Mouse (Mus musculus) stomach, postnatal 0 days (tissue): ENCODE data around the gene Slco2a1. TPM values are rescaled to one million over a fixed set of nuclear protein-coding genes. Genes with fewer than 3 reads are reported as not detected.

Experiments
- ATAC-seq: fragments of 200-750 bp; cut with Nextera tagmentation; 2 replicates; pipeline ENCODE4 v1.8.0; 2017; ENCODE audit not compliant: low FRiP score, low TSS enrichment
- DNase-seq: peaks from one replicate; pipeline ENCODE4 v3.0.0-alpha.2; 2016; ENCODE audit warnings: low spot score
- H3K27ac ChIP-seq: fragments of 300-500 bp; sonication (generic); replicated peaks from 2 replicates; pipeline ENCODE4 v1.5.1; 2014; ENCODE audit warnings: mild to moderate bottlenecking, control low read depth
- H3K27me3 ChIP-seq: fragments of 300-500 bp; sonication (generic); 2 replicates; pipeline ENCODE4 v1.6.1; 2014; ENCODE audit warnings: low read length; ENCODE audit not compliant: control insufficient read depth, insufficient read depth
- H3K36me3 ChIP-seq: fragments of 300-500 bp; sonication (generic); 2 replicates; pipeline ENCODE4 v1.6.1; 2014; ENCODE audit warnings: low read length, mixed read lengths; ENCODE audit not compliant: control insufficient read depth, insufficient read depth
- H3K4me1 ChIP-seq: fragments of 300-500 bp; sonication (generic); replicated peaks from 2 replicates; pipeline ENCODE4 v1.6.1; 2014; ENCODE audit warnings: antibody characterized with exemption; ENCODE audit not compliant: control insufficient read depth, insufficient read depth
- H3K4me2 ChIP-seq: fragments of 300-500 bp; sonication (generic); replicated peaks from 2 replicates; pipeline ENCODE4 v1.6.1; 2014; ENCODE audit warnings: low read depth, mild to moderate bottlenecking, control low read depth, moderate library complexity
- H3K4me3 ChIP-seq: fragments of 300-500 bp; sonication (generic); 2 replicates; pipeline ENCODE4 v1.5.1; 2014; ENCODE audit warnings: low read depth, low read length, control low read depth
- H3K9ac ChIP-seq: fragments of 300-500 bp; sonication (generic); 2 replicates; pipeline ENCODE4 v1.6.1; 2014; ENCODE audit warnings: mild to moderate bottlenecking, low read length, control low read depth, mixed read lengths
- H3K9me3 ChIP-seq: fragments of 300-500 bp; sonication (generic); 2 replicates; pipeline ENCODE4 v1.6.1; 2016; ENCODE audit warnings: low read length; ENCODE audit not compliant: control insufficient read depth
- CTCF ChIP-seq: IDR thresholded peaks from 2 replicates; pipeline ENCODE4 v1.5.1; 2016; ENCODE audit warnings: antibody characterized with exemption, low read depth, mild to moderate bottlenecking, moderate library complexity
- EP300 ChIP-seq: optimal IDR thresholded peaks from 2 replicates; pipeline ENCODE3; 2016; ENCODE audit warnings: antibody characterized with exemption
- WGBS: fragments of 180-500 bp; shearing (Covaris S2); extraction: QIAGEN DNeasy Blood & Tissue Kit; methylation state at CpG from one replicate; pipeline ENCODE4 v1.1.7; 2014; 5-methylcytosine and 5-hydroxymethylcytosine counted together
- polyA plus RNA-seq: library from polyadenylated mRNA; unstranded; fragments of >200 nt; fragmentation: Nextera tagmentation; extraction: Ambion mirVana; gene quantifications from 2 replicates; pipeline ENCODE4 v1.2.1, GENCODE M21; 2015

Gene Slco2a1
- 22.1 and 22.3 TPM in 2 replicates for polyA plus RNA-seq

DNA sequence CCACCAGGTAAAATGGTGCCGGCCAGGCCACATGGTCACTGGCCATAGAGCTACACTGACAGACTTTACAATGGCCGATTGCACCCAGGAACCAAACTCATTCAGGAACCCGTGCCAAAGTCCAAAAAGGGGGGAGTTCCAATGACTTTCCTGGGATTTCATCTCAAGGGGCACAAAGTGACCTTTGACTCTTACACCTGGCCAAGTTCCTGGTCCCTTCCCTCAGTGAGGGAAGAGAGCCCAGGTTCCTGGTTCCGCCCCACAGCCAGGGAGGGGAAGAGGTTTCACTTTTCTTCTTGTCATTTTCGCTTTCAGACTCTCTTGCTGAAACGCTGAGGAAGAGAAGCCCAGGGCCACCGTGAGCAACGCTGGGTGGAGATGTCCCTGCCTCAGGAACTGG, at the start of gene Slco2a1:
Gene Slco2a1 (plus strand): TSS at position 251 of the 400 bp plus-strand sequence.
- Histone ChIP-seq H3K27ac (no peak within 1 kb of the TSS), H3K4me1 (no peaks in the 10 kb centered on the region), H3K4me2 (no peak within 1 kb of the TSS), H3K27me3 (no peaks in the 10 kb centered on the region), H3K4me3 (no peak within 1 kb of the TSS), H3K9ac (no peak within 1 kb of the TSS), H3K9me3 (no peaks in the 10 kb centered on the region), H3K36me3 (no peaks in the 10 kb centered on the region)
- peak; percentile 50 for DNase-seq
- peak; percentile 54 for ATAC-seq
- TF ChIP-seq CTCF: no peak
- no peak for TF ChIP-seq EP300
- 77% methylated on average over 8 of the region's 8 CpGs for WGBS

DNA sequence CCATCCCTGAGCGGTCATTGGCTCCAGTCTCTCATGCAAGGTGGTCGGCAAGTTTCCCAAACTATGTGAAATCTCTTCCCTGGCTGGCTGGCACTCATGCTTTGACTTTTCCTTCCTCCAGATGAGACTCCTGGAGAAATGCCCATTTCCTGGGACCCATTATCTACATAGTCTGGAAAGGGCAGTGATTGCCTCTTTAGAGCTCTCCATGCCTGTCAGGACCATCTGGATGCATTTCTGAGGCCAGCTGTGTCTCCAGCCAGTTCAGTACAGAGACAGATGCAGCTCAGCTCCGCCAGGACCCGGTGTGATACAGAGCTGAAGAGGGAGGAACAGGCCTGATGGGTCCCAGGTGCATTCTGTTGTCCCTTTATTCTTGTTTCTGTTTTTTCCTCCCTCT, 46.3 kb upstream of the Slco2a1 start:
- Histone ChIP-seq H3K27me3 (no peaks in the 10 kb centered on the region), H3K4me1 (no peaks in the 10 kb centered on the region), H3K4me2 (no peak overlapping the region), H3K9ac (no peak overlapping the region), H3K36me3 (no peaks in the 10 kb centered on the region), H3K9me3 (no peaks in the 10 kb centered on the region), H3K27ac (no peak overlapping the region), H3K4me3 (no peak overlapping the region)
- WGBS: 68% methylated on average over 4 of the region's 4 CpGs
- ATAC-seq: no peak
- peak; percentile 9 for DNase-seq
- no peak for TF ChIP-seq CTCF

- no peak for DNase-seq
- Histone ChIP-seq H3K9me3 (no peaks in the 10 kb centered on the region), H3K4me1 (no peaks in the 10 kb centered on the region), H3K27me3 (no peaks in the 10 kb centered on the region), H3K27ac (no peak overlapping the region), H3K9ac (no peak overlapping the region), H3K4me2 (no peak overlapping the region), H3K4me3 (no peak overlapping the region), H3K36me3 (no peaks in the 10 kb centered on the region)
- 84% methylated on average over 9 of the region's 9 CpGs for WGBS
- no peak for ATAC-seq
- TF ChIP-seq EP300 (no peak), CTCF (no peak)
These were observed 43.6 kb upstream of the Slco2a1 start for GRCm38 (mm10) chr9:102944891-102945290.

GRCm38 (mm10) chr9:102946469-102947015, 42.0 kb upstream of the Slco2a1 start:
- DNase-seq: no peak
- Histone ChIP-seq H3K27ac (no peak overlapping the region), H3K27me3 (no peaks in the 10 kb centered on the region), H3K9ac (no peak overlapping the region), H3K36me3 (no peaks in the 10 kb centered on the region), H3K9me3 (no peaks in the 10 kb centered on the region), H3K4me1 (no peaks in the 10 kb centered on the region), H3K4me2 (no peak overlapping the region), H3K4me3 (no peak overlapping the region)
- 64% methylated on average over 12 of the region's 12 CpGs for WGBS
- TF ChIP-seq CTCF: no peak
- no peak for ATAC-seq

- Histone ChIP-seq H3K27me3 (no peaks in the 10 kb centered on the region), H3K4me1 (no peaks in the 10 kb centered on the region), H3K9ac (no peak overlapping the region), H3K4me3 (no peak overlapping the region), H3K27ac (no peak overlapping the region), H3K4me2 (no peak overlapping the region), H3K9me3 (no peaks in the 10 kb centered on the region), H3K36me3 (no peaks in the 10 kb centered on the region)
- ATAC-seq (no peak), DNase-seq (no peak)
- WGBS: 69% methylated on average over 5 of the region's 5 CpGs
- TF ChIP-seq CTCF (no peak), EP300 (no peak)
These were observed 39.8 kb upstream of the Slco2a1 start for GRCm38 (mm10) chr9:102948706-102949105.

DNA sequence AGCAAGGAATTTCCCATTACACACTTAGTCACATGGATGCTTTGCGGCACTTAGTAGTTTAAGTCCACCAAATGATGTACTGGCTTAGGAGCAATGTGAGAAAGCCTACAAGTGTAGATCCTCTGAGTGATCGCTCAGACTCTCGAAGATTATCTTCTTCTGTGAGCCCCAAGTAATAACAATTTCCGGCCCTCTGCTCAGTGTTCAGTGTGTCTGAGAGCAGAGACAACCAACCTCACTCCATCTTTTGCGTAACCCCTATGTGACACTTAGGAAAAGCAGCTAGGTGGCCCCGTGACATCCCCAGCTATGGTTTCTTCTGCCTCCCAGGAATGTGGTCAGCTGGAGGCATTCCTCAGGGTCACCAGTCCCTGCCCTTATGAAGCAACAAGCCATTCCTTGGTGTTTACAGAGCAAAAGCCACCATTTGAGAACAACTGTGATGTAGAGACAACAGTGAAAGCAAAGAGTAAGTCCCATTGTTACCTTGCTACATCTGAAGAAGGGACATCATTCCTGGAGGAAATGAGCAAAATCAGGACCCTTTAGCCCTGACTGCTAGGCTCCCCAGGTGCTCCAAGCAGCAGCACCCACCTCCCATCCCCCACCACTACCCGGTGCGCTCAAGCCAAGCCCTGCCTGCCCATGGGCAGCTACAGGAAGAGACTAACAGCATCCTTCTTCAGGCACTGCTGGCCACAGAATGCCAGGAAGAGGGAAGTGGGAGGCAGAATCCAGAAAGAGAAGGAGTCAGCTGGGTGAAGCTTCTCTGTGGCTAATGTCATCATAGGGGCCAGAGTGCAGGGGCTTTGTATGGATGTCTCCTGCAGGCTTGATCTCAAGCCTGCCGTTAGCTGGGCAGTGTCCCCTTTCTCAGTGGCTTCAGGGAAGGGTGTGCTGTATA, 37.2 kb upstream of the Slco2a1 start:
- H3K4me2 ChIP-seq: no peak overlapping the region
- WGBS: 78% methylated on average over 9 of the region's 9 CpGs
- ATAC-seq (no peak), DNase-seq (no peak)
- no peaks in the 10 kb centered on the region for H3K27me3 ChIP-seq
- no peaks in the 10 kb centered on the region for H3K4me1 ChIP-seq
- no peak overlapping the region for H3K27ac ChIP-seq
- no peaks in the 10 kb centered on the region for H3K36me3 ChIP-seq
- TF ChIP-seq CTCF (no peak), EP300 (no peak)
- H3K9me3 ChIP-seq: no peaks in the 10 kb centered on the region
- H3K9ac ChIP-seq: no peak overlapping the region
- H3K4me3 ChIP-seq: no peak overlapping the region
